Mouse (Mus musculus) left cerebral cortex, postnatal 14 days (tissue): ENCODE measurements around the gene Nlrc5. TPM values are rescaled to one million over a fixed set of nuclear protein-coding genes. Genes with fewer than 3 reads are reported as not detected.

Experiments
- DNase-seq, 2 experiments: peaks; one replicate each; pipeline ENCODE4 v3.0.0; 2021 to 2022; ENCODE audit warnings: low spot score in 2 of 2, mixed read lengths in 1 of 2
- intact Hi-C: fragments of 180-260 bp; cut with DNase I; formaldehyde crosslinking; loops from one replicate; pipeline ENCODE4 v1.15.1; 2025
- total RNA-seq, 2 experiments: library from RNA; stranded (reverse); gene quantifications; 2 replicates each; pipeline ENCODE4 v1.2.3; 2021

Nlrc5 gene
- total RNA-seq, 2 experiments from 2014 or later = 0.24 to 0.30 TPM

DNA sequence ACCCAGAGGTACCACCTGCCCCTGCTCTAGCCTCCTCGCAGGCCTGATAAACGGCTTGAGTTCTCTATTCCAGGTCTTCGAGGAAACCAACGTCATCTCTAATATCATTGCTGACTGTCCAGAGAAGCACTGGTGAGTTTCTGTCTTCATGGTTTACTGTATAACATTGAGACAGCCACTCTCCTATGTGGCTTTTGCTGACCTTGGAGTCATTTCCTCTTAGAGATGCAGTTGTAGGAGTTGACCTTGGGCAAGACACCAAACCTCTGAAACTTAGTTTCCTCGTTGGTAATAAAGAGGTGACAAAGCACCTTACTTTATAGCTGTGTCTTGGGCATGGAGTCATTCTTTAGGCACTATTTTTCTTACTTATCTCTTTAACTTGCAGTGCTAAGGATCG lies 21.6 kb upstream of the Nlrc5 start:
- DNase-seq = no peak

GRCm38 (mm10) chr8:94413509-94413908 lies 20.6 kb upstream of the Nlrc5 start:
- DNase-seq = no peak
- intact Hi-C loops = no loop called here

More for the DNA sequence above, 21.6 kb upstream of the Nlrc5 start:
- intact Hi-C loops = no loop called here

DNA sequence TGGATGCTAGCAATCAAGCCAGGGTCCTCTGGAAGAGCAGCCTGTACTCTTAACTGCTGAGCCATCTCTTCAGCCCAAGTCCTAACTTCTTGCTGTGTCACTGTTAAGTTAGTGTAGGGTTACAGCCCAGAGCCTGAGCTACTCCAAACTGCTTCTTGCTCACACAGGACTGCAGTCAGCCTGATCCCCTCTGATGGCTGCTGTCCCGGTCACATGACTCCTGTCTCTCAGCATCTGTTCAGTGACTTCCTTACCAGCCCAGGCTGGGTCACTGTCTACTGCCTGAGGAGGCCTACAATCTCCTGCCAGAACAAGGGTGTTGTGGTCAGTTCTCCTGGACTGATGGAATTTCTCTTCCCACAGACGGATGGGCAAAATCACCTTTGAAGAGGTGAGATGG lies 18.9 kb upstream of the Nlrc5 start:
- no peak for DNase-seq
- intact Hi-C loops = no loop called here

DNA sequence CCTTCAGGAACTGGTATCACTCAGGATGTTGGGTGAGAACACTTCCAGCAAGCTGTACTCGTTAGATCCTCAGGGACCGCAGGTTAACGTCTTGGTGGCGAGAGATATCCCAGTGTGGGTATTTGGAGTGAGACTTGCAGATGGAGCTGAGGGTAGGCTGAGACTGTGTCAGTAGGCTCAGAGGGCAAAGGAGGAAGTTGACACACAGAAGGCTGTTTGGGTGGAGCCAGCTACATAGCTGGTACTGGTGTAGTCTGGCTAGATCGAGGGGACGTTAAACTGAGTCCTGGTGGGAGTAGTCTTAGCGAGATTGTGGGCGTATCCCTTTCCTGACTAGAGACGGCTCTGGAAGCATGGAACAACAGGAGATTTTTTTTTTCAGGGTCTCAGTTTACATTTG lies 16.1 kb upstream of the Nlrc5 start:
- no peak for DNase-seq
- intact Hi-C loops = no loop called here

DNA sequence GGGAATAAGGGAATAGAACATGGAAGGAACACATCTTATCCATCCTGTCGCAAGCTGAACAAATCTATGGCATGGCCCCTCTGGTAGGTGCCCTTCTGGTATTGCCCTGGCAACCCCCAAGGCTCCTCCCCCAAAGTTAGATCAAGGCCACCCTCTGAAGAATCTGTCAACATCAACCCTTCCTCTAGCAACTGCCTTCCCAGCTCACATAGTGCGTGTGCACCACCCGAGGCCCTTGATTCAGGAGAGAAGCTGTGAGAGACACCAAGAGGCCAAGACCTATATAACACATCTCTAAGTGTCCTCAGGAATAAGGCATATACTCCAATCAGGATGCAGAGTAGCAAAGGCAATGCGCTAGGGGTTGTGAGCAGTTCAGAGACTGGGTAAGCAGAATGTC lies 11.9 kb upstream of the Nlrc5 start:
- intact Hi-C loops = no loop called here
- no peak for DNase-seq

DNA sequence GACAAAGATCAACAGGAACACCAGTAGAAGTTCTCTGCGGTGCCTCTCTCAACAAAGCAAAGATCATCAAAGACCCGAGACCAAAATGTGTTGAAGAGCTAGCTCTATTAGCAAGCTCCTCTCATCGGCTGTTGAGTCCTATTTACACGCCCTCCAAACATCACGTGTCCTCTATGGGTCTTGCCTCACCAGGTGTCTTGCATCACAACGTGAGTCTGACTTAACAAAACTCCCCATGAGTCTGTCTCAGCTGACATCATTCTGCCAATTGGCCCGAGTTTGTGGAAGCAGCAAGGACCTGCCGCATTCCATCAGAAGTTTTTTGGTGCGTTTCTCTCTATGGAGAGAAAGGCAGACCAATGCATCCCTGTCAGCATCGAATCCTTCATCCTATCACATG lies 6.2 kb upstream of the Nlrc5 start:
- intact Hi-C loops = no loop called here
- DNase-seq = no peak

DNA sequence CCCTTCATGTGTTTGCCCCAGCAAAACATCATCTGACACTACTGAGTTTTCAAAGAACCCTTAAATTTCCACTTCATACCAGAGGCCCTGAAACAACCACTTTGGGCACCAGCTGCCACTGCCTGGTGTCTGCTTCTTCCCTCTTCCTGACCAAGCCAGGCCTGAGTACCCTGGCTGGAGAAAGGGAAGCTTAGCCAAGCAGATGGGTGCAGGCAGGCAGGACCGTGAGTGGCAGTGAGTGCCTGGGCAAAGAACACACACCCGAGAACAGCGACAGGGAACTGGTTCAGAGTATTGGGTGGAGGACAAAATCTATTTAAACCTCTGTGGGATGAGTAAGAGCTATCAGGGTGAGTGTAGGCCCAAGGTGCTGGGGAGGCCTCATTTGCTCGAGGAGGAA lies 5.7 kb upstream of the Nlrc5 start:
- DNase-seq = no peak

GRCm38 (mm10) chr8:94429376-94429775 lies 4.8 kb upstream of the Nlrc5 start:
- no peak for DNase-seq
- intact Hi-C loops = no loop called here

More for the DNA sequence above, 5.7 kb upstream of the Nlrc5 start:
- intact Hi-C loops = no loop called here

GRCm38 (mm10) chr8:94432212-94432611 lies 1.9 kb upstream of the Nlrc5 start:
- intact Hi-C loops = no loop called here

DNA sequence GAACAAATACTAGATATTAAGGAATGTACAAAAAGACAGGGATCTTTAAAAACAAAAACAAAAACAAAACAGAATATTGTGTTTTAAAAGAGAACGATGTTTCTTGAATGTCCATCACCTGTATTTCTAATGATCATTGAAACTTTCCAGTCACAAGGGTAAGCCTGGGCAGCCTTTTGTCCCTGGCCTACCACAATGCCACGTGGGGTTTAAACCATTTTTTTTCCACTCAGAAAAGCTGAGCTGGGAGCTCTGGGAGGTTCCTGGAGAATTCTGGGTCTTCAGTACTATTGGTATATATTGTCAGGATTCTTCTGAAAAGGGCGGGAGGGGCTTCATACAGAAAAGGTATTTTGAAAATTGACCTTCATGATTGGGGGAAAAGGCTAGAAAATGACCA lies 802 bp downstream of the Nlrc5 start:
- DNase-seq = no peak
- intact Hi-C loops = no loop called here

More at GRCm38 (mm10) chr8:94432212-94432611, 1.9 kb upstream of the Nlrc5 start:
- no peak for DNase-seq

- DNase-seq = no peak
- intact Hi-C loops = no loop called here
Observed at GRCm38 (mm10) chr8:94435397-94436111, 1.4 kb downstream of the Nlrc5 start.

DNA sequence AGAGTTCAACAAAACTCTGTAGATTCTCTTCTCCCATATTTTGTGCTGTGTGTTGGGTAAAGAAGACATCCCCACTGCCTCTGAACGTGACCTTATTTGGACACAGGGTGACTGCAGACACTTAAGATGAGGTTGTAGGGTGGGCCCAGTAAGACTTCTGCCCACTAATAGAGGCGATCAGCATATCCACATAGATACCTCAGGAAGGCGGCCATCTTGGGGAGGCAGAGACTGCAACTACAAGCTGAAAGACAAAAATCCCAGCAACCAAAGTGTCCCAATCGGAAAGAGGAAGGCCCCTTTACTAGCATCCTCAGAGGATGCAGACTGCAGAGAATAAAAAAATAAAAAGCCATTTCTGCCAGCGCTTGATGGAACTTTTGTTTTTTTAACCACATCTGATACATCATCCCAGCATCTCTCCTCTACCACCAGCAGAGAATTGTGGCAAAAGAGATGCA lies 2.0 kb downstream of the Nlrc5 start:
- intact Hi-C loops = no loop called here
- no peak for DNase-seq

- no peak for DNase-seq
- intact Hi-C loops = no loop called here
Observed at GRCm38 (mm10) chr8:94436900-94437299, 2.7 kb downstream of the Nlrc5 start.

DNA sequence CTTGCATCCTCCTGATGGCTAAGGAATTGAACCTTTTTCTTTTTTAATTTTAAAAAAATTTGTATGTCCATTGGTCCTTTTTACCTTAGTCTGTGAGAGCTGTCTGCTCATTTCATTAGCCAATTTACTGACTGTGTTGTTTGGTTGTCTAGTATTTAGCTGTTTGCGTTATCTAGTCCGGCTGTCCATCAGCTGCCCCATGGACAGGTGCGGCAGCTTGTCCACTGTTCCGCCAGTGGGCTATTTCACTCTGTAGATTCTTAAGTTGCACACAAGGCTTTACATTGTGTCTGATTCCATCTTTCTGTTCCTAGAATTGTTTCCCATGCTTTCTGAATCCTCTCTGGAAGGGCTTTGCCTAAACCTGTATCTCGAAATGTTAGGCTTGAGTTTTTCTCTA lies 4.5 kb downstream of the Nlrc5 start:
- no peak for DNase-seq
- intact Hi-C loops = no loop called here

GRCm38 (mm10) chr8:94439691-94440090 lies 5.5 kb downstream of the Nlrc5 start:
- intact Hi-C loops = no loop called here

DNA sequence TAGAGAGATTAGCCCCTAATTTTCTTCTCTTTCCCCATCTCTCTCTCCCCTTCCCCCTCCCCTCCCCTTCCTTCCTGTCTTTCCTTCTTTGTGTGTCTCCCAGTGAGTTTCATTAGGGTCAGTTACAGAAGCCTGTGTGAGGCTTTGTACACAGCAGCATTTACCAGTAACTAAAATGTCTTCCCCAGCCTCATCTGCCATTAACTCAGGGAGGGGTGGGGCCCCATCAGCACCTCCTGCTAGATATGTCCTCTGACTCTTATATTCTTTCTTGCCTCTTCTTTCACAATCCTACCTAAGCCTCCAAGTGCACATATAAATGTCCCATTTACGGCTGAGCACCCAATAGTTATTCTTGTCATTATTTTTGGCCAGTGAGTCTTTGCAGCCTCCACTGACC lies 6.2 kb downstream of the Nlrc5 start:
- intact Hi-C loops = no loop called here

More at GRCm38 (mm10) chr8:94439691-94440090, 5.5 kb downstream of the Nlrc5 start:
- no peak for DNase-seq

GRCm38 (mm10) chr8:94441686-94442085 lies 7.5 kb downstream of the Nlrc5 start:
- intact Hi-C loops = no loop called here

More for the DNA sequence above, 6.2 kb downstream of the Nlrc5 start:
- DNase-seq = no peak

DNA sequence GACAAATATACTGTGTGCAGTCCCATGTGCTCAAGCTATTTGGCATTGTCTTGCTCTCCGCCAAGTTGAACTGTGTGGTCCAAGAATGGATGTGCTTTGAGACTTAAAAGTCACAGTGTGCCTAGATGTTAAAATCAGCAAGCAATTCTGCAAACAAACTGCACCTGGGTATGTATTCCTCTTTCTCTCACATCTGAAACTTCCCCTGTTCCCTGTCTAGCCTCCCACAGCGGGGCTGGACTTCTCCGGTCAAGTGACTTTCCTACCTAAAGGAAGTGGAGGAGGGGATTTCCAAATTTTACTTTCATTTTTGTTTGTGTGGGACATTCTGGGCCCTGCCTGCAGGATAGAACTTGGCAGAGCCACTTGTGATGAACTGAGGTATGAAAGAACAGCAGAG lies 9.0 kb downstream of the Nlrc5 start:
- intact Hi-C loops = no loop called here

More at GRCm38 (mm10) chr8:94441686-94442085, 7.5 kb downstream of the Nlrc5 start:
- DNase-seq = no peak

GRCm38 (mm10) chr8:94444480-94444879 lies 10.3 kb downstream of the Nlrc5 start:
- DNase-seq = no peak
- intact Hi-C loops = no loop called here

More for the DNA sequence above, 9.0 kb downstream of the Nlrc5 start:
- no peak for DNase-seq

DNA sequence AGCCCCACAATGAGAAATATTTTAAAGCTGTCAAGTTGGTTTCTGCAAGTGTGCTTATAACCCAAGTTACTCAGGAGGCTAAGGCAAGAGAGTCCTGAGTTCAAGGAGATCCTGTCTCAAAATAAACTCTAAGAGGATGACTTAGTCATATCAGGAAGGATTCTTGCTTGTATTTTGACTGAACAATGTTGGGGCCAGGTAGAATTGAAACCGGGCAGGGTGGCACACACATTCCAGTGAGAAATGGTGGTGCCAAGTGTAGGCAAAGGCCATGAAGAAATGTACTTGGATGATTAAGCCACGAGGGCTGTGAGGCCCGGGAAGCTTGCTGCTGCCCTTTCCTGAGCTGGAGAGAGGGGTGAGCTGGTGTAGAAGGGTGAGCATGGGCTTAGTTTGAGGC lies 13.0 kb downstream of the Nlrc5 start:
- intact Hi-C loops = no loop called here
- no peak for DNase-seq

GRCm38 (mm10) chr8:94447583-94448324 lies 13.6 kb downstream of the Nlrc5 start:
- intact Hi-C loops = no loop called here

More at GRCm38 (mm10) chr8:94447583-94448324, 13.6 kb downstream of the Nlrc5 start:
- DNase-seq = no peak
